Mouse (Mus musculus) mouse trophoblast stem cell (cell line): ENCODE data around the gene Aox1.

Experiments used
- in situ Hi-C, 2 experiments: fragments of 300-500 bp; cut with MseI, MboI; formaldehyde crosslinking; loops; 2 replicates in 1 of 2; 3 replicates in 1 of 2; pipeline ENCODE4 v1.15.1; 2025

Aox1 gene

GRCm38 (mm10) chr1:58065151-58065550, 35.4 kb downstream of the Aox1 start:
- in situ Hi-C loops, result no loop called here

- in situ Hi-C loops, result no loop called here
These were observed 35.9 kb downstream of the Aox1 start for GRCm38 (mm10) chr1:58065606-58066005.

- in situ Hi-C loops, result no loop called here
These were observed 39.5 kb downstream of the Aox1 start for GRCm38 (mm10) chr1:58069181-58069580.

- in situ Hi-C loops, result no loop called here
These were observed 40.4 kb downstream of the Aox1 start for GRCm38 (mm10) chr1:58070091-58070490.

GRCm38 (mm10) chr1:58071006-58071405, 41.3 kb downstream of the Aox1 start:
- in situ Hi-C loops, result no loop called here

GRCm38 (mm10) chr1:58071509-58071908, 41.8 kb downstream of the Aox1 start:
- in situ Hi-C loops, result no loop called here

- in situ Hi-C loops, result no loop called here
These were observed 42.7 kb downstream of the Aox1 start for GRCm38 (mm10) chr1:58072416-58072815.

- in situ Hi-C loops, result no loop called here
These were observed 43.4 kb downstream of the Aox1 start for GRCm38 (mm10) chr1:58072991-58073730.

- in situ Hi-C loops, result no loop called here
These were observed 44.5 kb downstream of the Aox1 start for GRCm38 (mm10) chr1:58074266-58074665.

GRCm38 (mm10) chr1:58077882-58078281, 48.2 kb downstream of the Aox1 start:
- in situ Hi-C loops, result no loop called here

GRCm38 (mm10) chr1:58078390-58078789, 48.7 kb downstream of the Aox1 start:
- in situ Hi-C loops, result no loop called here

GRCm38 (mm10) chr1:58079689-58080088, 50.0 kb downstream of the Aox1 start:
- in situ Hi-C loops, result no loop called here

GRCm38 (mm10) chr1:58080446-58080845, 50.7 kb downstream of the Aox1 start:
- in situ Hi-C loops, result no loop called here

- in situ Hi-C loops, result no loop called here
These were observed 51.6 kb downstream of the Aox1 start for GRCm38 (mm10) chr1:58081356-58081755.

- in situ Hi-C loops, result no loop called here
These were observed 59.6 kb downstream of the Aox1 start for GRCm38 (mm10) chr1:58089316-58089715.

GRCm38 (mm10) chr1:58090191-58090590, 60.5 kb downstream of the Aox1 start:
- in situ Hi-C loops, result no loop called here

GRCm38 (mm10) chr1:58091213-58091612, 61.5 kb downstream of the Aox1 start:
- in situ Hi-C loops, result no loop called here

- in situ Hi-C loops, result no loop called here
These were observed 62.3 kb downstream of the Aox1 start for GRCm38 (mm10) chr1:58091992-58092560.

GRCm38 (mm10) chr1:58097338-58097737, 67.6 kb downstream of the Aox1 start:
- in situ Hi-C loops, result no loop called here

- in situ Hi-C loops, result no loop called here
These were observed 69.4 kb downstream of the Aox1 start for GRCm38 (mm10) chr1:58099119-58099518.

GRCm38 (mm10) chr1:58101531-58102146, 71.9 kb downstream of the Aox1 start:
- in situ Hi-C loops, result no loop called here

GRCm38 (mm10) chr1:58102494-58102893, 72.8 kb downstream of the Aox1 start:
- in situ Hi-C loops, result no loop called here

- in situ Hi-C loops, result no loop called here
These were observed 76.0 kb downstream of the Aox1 start for GRCm38 (mm10) chr1:58105685-58106084.
